Mouse (Mus musculus): ENCODE measurements around the gene Cdcp2. TPM values are rescaled to one million over a fixed set of nuclear protein-coding genes. Genes with fewer than 3 reads are reported as not detected.

The Cdcp2 gene
- polyA plus RNA-seq, 1 experiment from 2014 or later = not detected

- Histone ChIP-seq H3K27ac (ENCODE audit: low read length) (no peak overlapping the region), H3K4me2 (replicated peaks; ENCODE audit: low read depth, low read length) (no peak overlapping the region), H3K9me3 (ENCODE audit: control insufficient read depth, low read depth, low read length) (no peaks in the 10 kb centered on the region), H3K4me3 (ENCODE audit: low read depth, low read length) (no peak overlapping the region), H3K27me3 (ENCODE audit: control insufficient read depth, insufficient read depth, low read length) (no peaks in the 10 kb centered on the region), H3K36me3 (ENCODE audit: control insufficient read depth, insufficient read depth, low read length) (peaks cover 54% of the 10 kb centered on the region), H3K4me1 (ENCODE audit: control insufficient read depth, insufficient read depth, low read length) (peaks cover 8% of the 10 kb centered on the region), H3K9ac (replicated peaks; ENCODE audit: low read depth, low read length) (no peak overlapping the region)
- no peak for ATAC-seq (ENCODE audit: insufficient number of reproducible peaks, insufficient read depth, low FRiP score, low read depth)
- WGBS = 85% methylated on average over 4 of the region's 4 CpGs
These were observed 35.1 kb upstream of the Cdcp2 start for GRCm38 (mm10) chr4:107061560-107061959.

- peaks cover 42% of the 10 kb centered on the region for H3K36me3 ChIP-seq (ENCODE audit: control insufficient read depth, insufficient read depth, low read length)
- WGBS = 85% methylated on average over 3 of the region's 3 CpGs
These were observed 33.5 kb upstream of the Cdcp2 start for GRCm38 (mm10) chr4:107063214-107063613.

GRCm38 (mm10) chr4:107064394-107065098, 32.1 kb upstream of the Cdcp2 start:
- Histone ChIP-seq H3K36me3 (ENCODE audit: control insufficient read depth, insufficient read depth, low read length) (peaks cover 36% of the 10 kb centered on the region), H3K4me2 (replicated peaks; ENCODE audit: low read depth, low read length) (no peak overlapping the region), H3K9ac (replicated peaks; ENCODE audit: low read depth, low read length) (no peak overlapping the region), H3K27me3 (ENCODE audit: control insufficient read depth, insufficient read depth, low read length) (no peaks in the 10 kb centered on the region), H3K9me3 (ENCODE audit: control insufficient read depth, low read depth, low read length) (no peaks in the 10 kb centered on the region), H3K27ac (ENCODE audit: low read length) (no peak overlapping the region), H3K4me3 (ENCODE audit: low read depth, low read length) (no peak overlapping the region), H3K4me1 (ENCODE audit: control insufficient read depth, insufficient read depth, low read length) (peaks cover 12% of the 10 kb centered on the region)
- ATAC-seq (ENCODE audit: insufficient number of reproducible peaks, insufficient read depth, low FRiP score, low read depth) = no peak
- 86% methylated on average over 5 of the region's 5 CpGs for WGBS

More at GRCm38 (mm10) chr4:107063214-107063613, 33.5 kb upstream of the Cdcp2 start:
- no peaks in the 10 kb centered on the region for H3K27me3 ChIP-seq (ENCODE audit: control insufficient read depth, insufficient read depth, low read length)
- H3K4me1 ChIP-seq (ENCODE audit: control insufficient read depth, insufficient read depth, low read length) = peaks cover 12% of the 10 kb centered on the region
- no peak overlapping the region for H3K4me2 ChIP-seq (replicated peaks; ENCODE audit: low read depth, low read length)
- ATAC-seq (ENCODE audit: insufficient number of reproducible peaks, insufficient read depth, low FRiP score, low read depth) = no peak
- H3K9me3 ChIP-seq (ENCODE audit: control insufficient read depth, low read depth, low read length) = no peaks in the 10 kb centered on the region
- H3K9ac ChIP-seq (replicated peaks; ENCODE audit: low read depth, low read length) = no peak overlapping the region
- H3K4me3 ChIP-seq (ENCODE audit: low read depth, low read length) = no peak overlapping the region
- H3K27ac ChIP-seq (ENCODE audit: low read length) = no peak overlapping the region

- peak within 1 kb of the TSS; percentile 48; the same call in 1 of the 2 replicates for H3K27ac ChIP-seq (ENCODE audit: low read length)
- peak within 1 kb of the TSS; percentile 94 for H3K4me3 ChIP-seq (ENCODE audit: low read depth, low read length)
- H3K36me3 ChIP-seq (ENCODE audit: control insufficient read depth, insufficient read depth, low read length) = peaks cover 19% of the 10 kb centered on the region
- H3K9ac ChIP-seq (replicated peaks; ENCODE audit: low read depth, low read length) = peak within 1 kb of the TSS; percentile 75
- H3K4me2 ChIP-seq (replicated peaks; ENCODE audit: low read depth, low read length) = peak within 1 kb of the TSS; percentile 99
- no peaks in the 10 kb centered on the region for H3K9me3 ChIP-seq (ENCODE audit: control insufficient read depth, low read depth, low read length)
- peaks cover 12% of the 10 kb centered on the region for H3K4me1 ChIP-seq (ENCODE audit: control insufficient read depth, insufficient read depth, low read length)
- no peaks in the 10 kb centered on the region for H3K27me3 ChIP-seq (ENCODE audit: control insufficient read depth, insufficient read depth, low read length)
- WGBS = under 1% methylated on average over 60 of the region's 60 CpGs
- ATAC-seq (ENCODE audit: insufficient number of reproducible peaks, insufficient read depth, low FRiP score, low read depth) = peak; percentile 98
These were observed 30.2 kb upstream of the Cdcp2 start, which contains the start of the genes Mrpl37 and Cyb5rl for GRCm38 (mm10) chr4:107066252-107067124. Mrpl37 (minus strand) TSS chr4:107066868. Cyb5rl (plus strand) TSS chr4:107066988.

- Histone ChIP-seq H3K27me3 (ENCODE audit: control insufficient read depth, insufficient read depth, low read length) (no peaks in the 10 kb centered on the region), H3K4me2 (replicated peaks; ENCODE audit: low read depth, low read length) (peak overlapping the region; percentile 99), H3K9ac (replicated peaks; ENCODE audit: low read depth, low read length) (peak overlapping the region; percentile 61), H3K36me3 (ENCODE audit: control insufficient read depth, insufficient read depth, low read length) (peaks cover 12% of the 10 kb centered on the region), H3K27ac (ENCODE audit: low read length) (peak overlapping the region; percentile 48; the same call in 1 of the 2 replicates), H3K9me3 (ENCODE audit: control insufficient read depth, low read depth, low read length) (no peaks in the 10 kb centered on the region), H3K4me3 (ENCODE audit: low read depth, low read length) (peak overlapping the region; percentile 94), H3K4me1 (ENCODE audit: control insufficient read depth, insufficient read depth, low read length) (peaks cover 12% of the 10 kb centered on the region)
- ATAC-seq (ENCODE audit: insufficient number of reproducible peaks, insufficient read depth, low FRiP score, low read depth) = peak; percentile 34
- 5% methylated on average over 33 of the region's 33 CpGs for WGBS
These were observed 29.4 kb upstream of the Cdcp2 start for GRCm38 (mm10) chr4:107067151-107067840.

GRCm38 (mm10) chr4:107072343-107072742, 24.3 kb upstream of the Cdcp2 start:
- Histone ChIP-seq H3K27ac (ENCODE audit: low read length) (no peak overlapping the region), H3K36me3 (ENCODE audit: control insufficient read depth, insufficient read depth, low read length) (no peaks in the 10 kb centered on the region), H3K9ac (replicated peaks; ENCODE audit: low read depth, low read length) (no peak overlapping the region), H3K27me3 (ENCODE audit: control insufficient read depth, insufficient read depth, low read length) (no peaks in the 10 kb centered on the region), H3K4me3 (ENCODE audit: low read depth, low read length) (no peak overlapping the region), H3K9me3 (ENCODE audit: control insufficient read depth, low read depth, low read length) (no peaks in the 10 kb centered on the region), H3K4me2 (replicated peaks; ENCODE audit: low read depth, low read length) (no peak overlapping the region), H3K4me1 (ENCODE audit: control insufficient read depth, insufficient read depth, low read length) (peaks cover 7% of the 10 kb centered on the region; the same call in 1 of the 2 replicates)
- WGBS = 83% methylated on average over 9 of the region's 9 CpGs
- ATAC-seq (ENCODE audit: insufficient number of reproducible peaks, insufficient read depth, low FRiP score, low read depth) = no peak

- Histone ChIP-seq H3K27me3 (ENCODE audit: control insufficient read depth, insufficient read depth, low read length) (no peaks in the 10 kb centered on the region), H3K9me3 (ENCODE audit: control insufficient read depth, low read depth, low read length) (no peaks in the 10 kb centered on the region), H3K4me3 (ENCODE audit: low read depth, low read length) (no peak overlapping the region), H3K9ac (replicated peaks; ENCODE audit: low read depth, low read length) (no peak overlapping the region), H3K27ac (ENCODE audit: low read length) (peak overlapping the region; percentile 36; the same call in 1 of the 2 replicates), H3K4me2 (replicated peaks; ENCODE audit: low read depth, low read length) (no peak overlapping the region), H3K36me3 (ENCODE audit: control insufficient read depth, insufficient read depth, low read length) (no peaks in the 10 kb centered on the region), H3K4me1 (ENCODE audit: control insufficient read depth, insufficient read depth, low read length) (0 out of 2 replicates have a peak, but pooled peaks cover 3% of the 10 kb centered on the region)
- ATAC-seq (ENCODE audit: insufficient number of reproducible peaks, insufficient read depth, low FRiP score, low read depth) = no peak
- 38% methylated on average over 5 of the region's 5 CpGs for WGBS
These were observed 21.2 kb upstream of the Cdcp2 start for GRCm38 (mm10) chr4:107075456-107075855.

GRCm38 (mm10) chr4:107078894-107079293, 17.8 kb upstream of the Cdcp2 start:
- 0 out of 2 replicates have a peak, but pooled peaks have one; percentile 28 for ATAC-seq (ENCODE audit: insufficient number of reproducible peaks, insufficient read depth, low FRiP score, low read depth)
- Histone ChIP-seq H3K27ac (ENCODE audit: low read length) (no peak overlapping the region), H3K4me3 (ENCODE audit: low read depth, low read length) (no peak overlapping the region), H3K27me3 (ENCODE audit: control insufficient read depth, insufficient read depth, low read length) (no peaks in the 10 kb centered on the region), H3K36me3 (ENCODE audit: control insufficient read depth, insufficient read depth, low read length) (no peaks in the 10 kb centered on the region), H3K4me1 (ENCODE audit: control insufficient read depth, insufficient read depth, low read length) (0 out of 2 replicates have a peak, but pooled peaks cover 3% of the 10 kb centered on the region), H3K9ac (replicated peaks; ENCODE audit: low read depth, low read length) (no peak overlapping the region), H3K9me3 (ENCODE audit: control insufficient read depth, low read depth, low read length) (no peaks in the 10 kb centered on the region), H3K4me2 (replicated peaks; ENCODE audit: low read depth, low read length) (no peak overlapping the region)
- WGBS = 83% methylated on average over 4 of the region's 4 CpGs
